Mouse (Mus musculus) heart, postnatal 4 days (tissue): ENCODE measurements at regions not wholly inside any gene's neighbourhood (a gene's known extent, or its start where the extent isn't known, plus 50 kb on each side); places are given as distances from the start of the nearest gene placed in this dataset.
"Not testable (repeated sequence)": the region's sequence is repeated elsewhere in the genome, so short reads cannot be mapped to it uniquely, and the experiment has no call there.

Source experiments
- DNase-seq: peaks from one replicate; pipeline ENCODE4 v3.0.0; 2021

- no peak for DNase-seq
These were observed 197.0 kb upstream of the Tenm4 start for GRCm38 (mm10) chr7:95974085-95974484.

GRCm38 (mm10) chr7:95991250-95992032 lies 179.6 kb upstream of the Tenm4 start:
- DNase-seq: no peak

GRCm38 (mm10) chr7:95992033-95992516 lies 179.0 kb upstream of the Tenm4 start:
- no peak for DNase-seq

- no peak for DNase-seq
These were observed 178.5 kb upstream of the Tenm4 start for GRCm38 (mm10) chr7:95992521-95992920.

- no peak for DNase-seq
These were observed 173.9 kb upstream of the Tenm4 start for GRCm38 (mm10) chr7:95997190-95997589.

- no peak for DNase-seq
These were observed 171.9 kb upstream of the Tenm4 start for GRCm38 (mm10) chr7:95999189-95999588.

GRCm38 (mm10) chr7:96002401-96002800 lies 168.6 kb upstream of the Tenm4 start:
- no peak for DNase-seq

- no peak for DNase-seq
These were observed 164.7 kb upstream of the Tenm4 start for GRCm38 (mm10) chr7:96006299-96006698.

- no peak for DNase-seq
These were observed 158.0 kb upstream of the Tenm4 start for GRCm38 (mm10) chr7:96013008-96013407.

GRCm38 (mm10) chr7:96017112-96017884 lies 153.7 kb upstream of the Tenm4 start:
- no peak for DNase-seq

- no peak for DNase-seq
These were observed 147.0 kb upstream of the Tenm4 start for GRCm38 (mm10) chr7:96024048-96024447.

GRCm38 (mm10) chr7:96026781-96027418 lies 144.1 kb upstream of the Tenm4 start:
- no peak for DNase-seq

- no peak for DNase-seq
These were observed 137.4 kb upstream of the Tenm4 start for GRCm38 (mm10) chr7:96033636-96034035.

GRCm38 (mm10) chr7:96035456-96035855 lies 135.6 kb upstream of the Tenm4 start:
- no peak for DNase-seq

- DNase-seq: no peak
These were observed 131.4 kb upstream of the Tenm4 start for GRCm38 (mm10) chr7:96039628-96040027.

GRCm38 (mm10) chr7:96041806-96042205 lies 129.2 kb upstream of the Tenm4 start:
- no peak for DNase-seq

GRCm38 (mm10) chr7:96051631-96052030 lies 119.4 kb upstream of the Tenm4 start:
- no peak for DNase-seq

- not testable (repeated sequence) for DNase-seq
These were observed 109.4 kb upstream of the Tenm4 start for GRCm38 (mm10) chr7:96061599-96061998.

- DNase-seq: no peak
These were observed 92.5 kb upstream of the Tenm4 start for GRCm38 (mm10) chr7:96078511-96078910.

GRCm38 (mm10) chr7:96081676-96082075 lies 89.4 kb upstream of the Tenm4 start:
- DNase-seq: no peak

GRCm38 (mm10) chr7:96095185-96095584 lies 75.9 kb upstream of the Tenm4 start:
- no peak for DNase-seq

- no peak for DNase-seq
These were observed 75.3 kb upstream of the Tenm4 start for GRCm38 (mm10) chr7:96095752-96096151.

- no peak for DNase-seq
These were observed 72.2 kb upstream of the Tenm4 start for GRCm38 (mm10) chr7:96098686-96099376.
